Mouse (Mus musculus) small intestine, adult 2 months (tissue): ENCODE data around the gene Catspere2.

Source experiments
- CTCF ChIP-seq: fragments of 200-500 bp; IDR thresholded peaks from 2 replicates; pipeline ENCODE4 v1.5.1; 2012; ENCODE audit warnings: low read depth, mild to moderate bottlenecking, control low read depth, inconsistent platforms, low read length, moderate library complexity, mixed read lengths; ENCODE audit not compliant: insufficient replicate concordance, insufficient read length; ENCODE audit errors: extremely low read depth
- POLR2A ChIP-seq: fragments of 200-500 bp; IDR thresholded peaks from 2 replicates; pipeline ENCODE4 v1.6.1; 2012; ENCODE audit warnings: low read depth, mild to moderate bottlenecking, control low read depth, inconsistent platforms, low read length, moderate library complexity

GRCm38 (mm10) chr1:178205701-178206325 is 222.6 kb downstream of the Catspere2 start:
- no peak for TF ChIP-seq POLR2A
- TF ChIP-seq CTCF = no peak
